Mouse (Mus musculus) heart, postnatal 14 days (tissue): ENCODE data around the gene Ccdc151. TPM values are rescaled to one million over a fixed set of nuclear protein-coding genes. Genes with fewer than 3 reads are reported as not detected.

Experiments
- DNase-seq, 2 experiments: peaks; one replicate each; pipeline ENCODE4 v3.0.0; 2021 to 2022
- intact Hi-C: fragments of 180-260 bp; cut with DNase I; formaldehyde crosslinking; loops from one replicate; pipeline ENCODE4 v1.15.1; 2025
- total RNA-seq, 2 experiments: library from RNA; stranded (reverse); gene quantifications; 2 replicates each; pipeline ENCODE4 v1.2.3; 2021

Gene Ccdc151
- total RNA-seq, 2 experiments from 2014 or later, result 0.17 TPM; not detected in 1

DNA sequence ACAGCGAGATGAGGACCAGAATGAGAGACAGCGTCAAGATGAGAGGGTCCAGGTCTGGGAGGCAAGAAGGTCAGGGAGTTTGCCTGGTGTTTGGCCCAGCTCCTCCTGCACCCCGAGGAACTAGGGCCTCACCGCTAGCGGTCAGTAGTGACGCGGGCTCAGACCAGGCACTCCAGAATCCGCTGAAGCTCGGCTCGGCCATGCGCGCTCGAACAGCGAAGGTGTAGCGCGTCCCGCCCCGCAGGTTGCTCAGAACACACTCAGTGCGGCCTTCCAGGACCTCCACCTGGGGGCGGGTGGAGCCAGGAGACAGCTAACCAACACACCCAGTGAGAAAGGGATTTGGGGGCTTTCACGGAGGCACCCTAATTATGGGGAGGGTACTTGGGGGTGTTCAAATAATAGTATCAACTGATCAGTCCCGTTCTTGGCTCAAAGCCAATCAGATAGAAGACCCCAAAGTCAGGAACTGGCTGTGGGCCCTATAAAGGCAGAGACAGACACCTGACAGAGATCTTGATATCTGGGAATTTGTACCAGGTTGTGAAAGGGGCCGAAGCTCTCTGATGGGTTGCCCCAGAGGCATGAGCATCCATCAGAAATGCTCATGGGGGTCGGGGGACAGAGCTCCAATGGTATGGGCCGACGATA, 41.8 kb downstream of the Ccdc151 start:
- no peak for DNase-seq
- intact Hi-C loops, result no loop called here

GRCm38 (mm10) chr9:21960135-21960534, 42.3 kb downstream of the Ccdc151 start:
- DNase-seq, result no peak
- intact Hi-C loops, result no loop called here

- intact Hi-C loops, result no loop called here
- DNase-seq, result no peak
Measured at GRCm38 (mm10) chr9:21959244-21959643, 43.2 kb downstream of the Ccdc151 start.

GRCm38 (mm10) chr9:21958372-21958771, 44.1 kb downstream of the Ccdc151 start:
- DNase-seq, result no peak
- intact Hi-C loops, result no loop called here

DNA sequence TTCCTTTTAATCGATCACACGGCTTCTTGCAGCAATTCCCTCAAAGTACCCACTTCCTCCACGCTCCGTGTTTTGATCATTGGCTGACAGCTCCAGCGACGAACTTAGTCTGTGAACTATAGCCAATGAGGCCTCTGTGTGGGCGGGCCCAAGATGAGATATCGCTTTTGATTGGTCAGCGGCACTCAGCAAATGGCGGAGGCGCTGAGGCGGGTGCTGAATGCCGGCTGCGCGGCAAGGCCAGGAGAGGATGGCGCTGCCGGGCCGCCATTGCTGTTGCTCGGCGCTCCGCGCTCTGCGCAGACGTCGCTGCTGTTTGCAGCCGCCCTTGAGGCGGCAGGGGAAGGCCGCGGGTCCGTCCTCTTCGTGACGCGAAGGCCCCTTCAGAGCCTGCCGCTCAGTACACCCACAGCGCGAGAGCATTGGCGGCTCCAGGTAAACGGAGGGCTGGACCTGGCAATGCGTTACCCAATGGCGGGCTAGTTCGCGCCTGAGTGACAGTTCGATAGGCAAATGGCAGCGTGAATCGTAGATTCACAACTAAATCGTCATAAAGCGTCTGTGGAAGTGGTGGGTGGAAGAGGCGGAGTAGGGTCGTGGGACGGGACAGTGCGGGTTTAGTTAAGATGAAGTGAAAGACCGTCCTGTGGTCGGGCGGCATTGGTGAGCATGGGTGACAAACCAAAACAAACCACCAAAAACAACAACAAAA, 46.7 kb downstream of the Ccdc151 start, which contains the start of gene Swsap1:
Swsap1 (plus strand) TSS at position 186 of the 712 bp plus-strand sequence.
- intact Hi-C loops, result no loop called here
- peak; percentile 96 to 98 for DNase-seq

DNA sequence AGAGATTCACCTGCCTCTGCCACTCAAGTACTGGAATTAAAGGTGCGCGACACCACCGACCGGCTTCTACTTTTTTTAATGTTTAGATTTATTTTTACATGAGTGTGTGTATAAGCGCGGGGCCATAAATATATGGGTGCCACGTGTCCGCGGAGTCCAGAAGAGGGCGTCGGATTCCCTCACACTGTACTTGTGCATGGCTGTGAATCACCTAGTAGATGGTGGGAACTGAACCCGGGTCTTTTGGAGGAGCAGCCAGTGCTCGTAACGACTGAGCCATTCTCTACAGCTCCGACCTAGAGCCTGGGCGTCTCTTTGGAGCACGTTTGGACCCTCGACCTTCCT, 47.2 kb downstream of the Ccdc151 start:
- intact Hi-C loops, result no loop called here
- no peak for DNase-seq

GRCm38 (mm10) chr9:21954635-21955034, 47.8 kb downstream of the Ccdc151 start:
- intact Hi-C loops, result no loop called here
- no peak for DNase-seq

GRCm38 (mm10) chr9:21953600-21953999, 48.8 kb downstream of the Ccdc151 start:
- no peak for DNase-seq
- intact Hi-C loops, result no loop called here

- intact Hi-C loops, result no loop called here
- DNase-seq, result no peak
Measured at GRCm38 (mm10) chr9:21951977-21952376, 50.5 kb downstream of the Ccdc151 start.

DNA sequence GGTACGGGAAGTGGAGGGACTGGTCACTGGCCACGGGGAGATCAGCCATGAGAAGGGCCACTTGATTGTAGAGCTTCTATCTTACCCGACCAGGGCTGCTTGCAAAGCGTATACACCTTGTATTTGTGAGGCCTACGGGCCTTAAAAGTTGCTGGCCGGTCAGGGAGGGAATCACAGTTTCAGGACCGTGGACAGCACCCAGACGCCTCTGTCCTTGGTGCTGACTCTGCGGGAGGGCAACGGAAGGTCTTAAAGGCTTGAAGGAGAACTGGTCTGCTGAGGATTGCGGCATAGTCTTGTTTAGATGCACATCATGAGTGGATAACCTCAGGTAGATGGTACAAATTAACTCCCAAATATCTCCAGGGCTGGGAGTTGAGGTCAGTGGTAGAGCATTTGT, 52.1 kb downstream of the Ccdc151 start:
- DNase-seq, result peak; percentile 81 to 90
- intact Hi-C loops, result no loop called here

- intact Hi-C loops, result no loop called here
- DNase-seq, result no peak
Measured at GRCm38 (mm10) chr9:21948790-21949189, 53.6 kb downstream of the Ccdc151 start.

GRCm38 (mm10) chr9:21948146-21948545, 54.3 kb downstream of the Ccdc151 start:
- no peak for DNase-seq
- intact Hi-C loops, result no loop called here

- intact Hi-C loops, result no loop called here
- no peak for DNase-seq
Measured at GRCm38 (mm10) chr9:21947540-21948130, 54.8 kb downstream of the Ccdc151 start.

GRCm38 (mm10) chr9:21944267-21944666, 58.2 kb downstream of the Ccdc151 start:
- intact Hi-C loops, result no loop called here

DNA sequence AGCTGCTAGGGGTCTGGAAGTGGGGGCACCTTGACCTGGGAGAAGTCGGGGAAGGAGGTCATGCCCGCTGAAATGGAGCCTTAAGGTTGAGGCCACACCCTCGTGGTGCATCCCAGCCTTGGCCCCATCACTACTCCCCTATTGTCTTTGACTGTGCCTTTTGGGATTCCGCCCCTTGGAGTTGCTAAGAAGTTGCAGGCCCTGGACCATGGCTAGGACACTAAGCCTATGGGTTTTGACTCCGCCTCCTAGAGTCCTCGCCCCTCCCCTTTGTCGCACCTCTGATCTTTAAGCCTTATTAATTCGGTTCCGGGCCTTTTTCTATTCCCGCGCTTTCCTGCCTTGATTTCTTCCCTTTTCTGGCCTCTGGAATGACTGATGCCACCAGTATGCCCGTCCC, 58.8 kb downstream of the Ccdc151 start:
- no peak for DNase-seq
- intact Hi-C loops, result no loop called here

More at GRCm38 (mm10) chr9:21944267-21944666, 58.2 kb downstream of the Ccdc151 start:
- DNase-seq, result no peak

GRCm38 (mm10) chr9:21943046-21943445, 59.4 kb downstream of the Ccdc151 start:
- no peak for DNase-seq
- intact Hi-C loops, result no loop called here

Other genes starting within 250 kb of the Ccdc151 start
- gene Spc24, start 242.3 kb downstream of the Ccdc151 start, total RNA-seq, result 1 to 10 TPM; 4.7 to 6.5 TPM
- gene Kank2, start 203.9 kb downstream of the Ccdc151 start, total RNA-seq, result 10 to 100 TPM; 52.6 to 53.3 TPM
- not detected for gene Angptl8, start 167.1 kb downstream of the Ccdc151 start, total RNA-seq
- gene Dock6, start 150.0 kb downstream of the Ccdc151 start, total RNA-seq, result 10 to 100 TPM; 46.1 to 57.3 TPM
- 1 to 10 TPM; 8.2 to 9.7 TPM for gene Rab3d, start 84.4 kb downstream of the Ccdc151 start, total RNA-seq
- 1 to 10 TPM; 1.1 to 1.6 TPM for gene Ccdc159, start 75.2 kb downstream of the Ccdc151 start, total RNA-seq
- gene Tmem205, start 75.1 kb downstream of the Ccdc151 start, total RNA-seq, result 10 to 100 TPM; 22.7 to 27.6 TPM
- 1 to 10 TPM; 1.8 to 2.0 TPM for gene Plppr2, start 65.6 kb downstream of the Ccdc151 start, total RNA-seq
- 1 to 10 TPM; 6.1 to 7.0 TPM for gene Swsap1, start 46.9 kb downstream of the Ccdc151 start, total RNA-seq
- gene Epor, start 39.1 kb downstream of the Ccdc151 start, total RNA-seq, result 1 to 10 TPM; 1.6 to 2.5 TPM
- gene Rgl3, start 13.2 kb downstream of the Ccdc151 start, total RNA-seq, result 1 to 10 TPM; 1.0 to 1.3 TPM
- gene Prkcsh, start 172 bp upstream of the Ccdc151 start, total RNA-seq, result 10 to 100 TPM; 66.5 to 66.7 TPM
- gene Elavl3, start 49.4 kb upstream of the Ccdc151 start, total RNA-seq, result 1 to 10 TPM in 1 of 2 experiments, under 1 TPM in 1; 0.12 to 1.1 TPM
- not detected for gene Gm49318, start 68.6 kb upstream of the Ccdc151 start, total RNA-seq
- gene Zfp653, start 68.7 kb upstream of the Ccdc151 start, total RNA-seq, result 1 to 10 TPM; 5.3 to 6.4 TPM
- gene Ecsit, start 82.8 kb upstream of the Ccdc151 start, total RNA-seq, result 10 to 100 TPM; 91.7 to 91.8 TPM
- gene Cnn1, start 96.6 kb upstream of the Ccdc151 start, total RNA-seq, result 1 to 10 TPM; 5.4 to 9.5 TPM
- 10 to 100 TPM; 39.5 to 41.5 TPM for gene Elof1, start 114.5 kb upstream of the Ccdc151 start, total RNA-seq
- 1 to 10 TPM; 2.2 to 2.6 TPM for gene Acp5, start 133.1 kb upstream of the Ccdc151 start, total RNA-seq
- 10 to 100 TPM; 42.8 to 44.2 TPM for gene Pigyl, start 154.2 kb upstream of the Ccdc151 start, total RNA-seq
- gene Zfp872, start 185.5 kb upstream of the Ccdc151 start, total RNA-seq, result under 1 TPM; 0.17 to 0.27 TPM
- 10 to 100 TPM; 40.2 to 40.8 TPM for gene Zfp809, start 223.1 kb upstream of the Ccdc151 start, total RNA-seq